Mouse (Mus musculus) cerebellum, adult 2 months (tissue): ENCODE measurements at regions not wholly inside any gene's neighbourhood (a gene's known extent, or its start where the extent isn't known, plus 50 kb on each side); places are given as distances from the start of the nearest gene placed in this dataset.
"Not testable (repeated sequence)": the region's sequence is repeated elsewhere in the genome, so short reads cannot be mapped to it uniquely, and the experiment has no call there.

Source experiments
- DNase-seq, 2 experiments: peaks; one replicate each; pipeline ENCODE4 v3.0.0; 2021
- H3K27ac ChIP-seq: fragments of 200-500 bp; 2 replicates; pipeline ENCODE4 v1.5.1; 2012; ENCODE audit warnings: low read length, control low read depth, inconsistent platforms; ENCODE audit not compliant: insufficient read depth
- H3K27me3 ChIP-seq: fragments of 200-500 bp; 2 replicates; pipeline ENCODE4 v1.6.1; 2012; ENCODE audit warnings: inconsistent platforms, mild to moderate bottlenecking, low read length, moderate library complexity; ENCODE audit not compliant: control insufficient read depth, insufficient read depth
- H3K4me1 ChIP-seq: fragments of 200-500 bp; 2 replicates; pipeline ENCODE4 v1.6.1; 2011; ENCODE audit warnings: low read length; ENCODE audit not compliant: control insufficient read depth, insufficient read depth
- H3K4me3 ChIP-seq: fragments of 200-500 bp; replicated peaks from 2 replicates; pipeline ENCODE3; 2011; ENCODE audit warnings: mild to moderate bottlenecking, low read depth, low read length, control low read depth; ENCODE audit not compliant: insufficient read depth
- CTCF ChIP-seq: fragments of 200-500 bp; IDR thresholded peaks from 2 replicates; pipeline ENCODE4 v1.5.1; 2011; ENCODE audit warnings: low read depth, mild to moderate bottlenecking, control low read depth, low read length, moderate library complexity, borderline replicate concordance; ENCODE audit not compliant: insufficient read depth
- POLR2A ChIP-seq: fragments of 200-500 bp; IDR thresholded peaks from 2 replicates; pipeline ENCODE4 v1.6.1; 2011; ENCODE audit warnings: low read length, control low read depth, borderline replicate concordance; ENCODE audit not compliant: insufficient read depth
- WGBS: fragments of 180-500 bp; shearing (Covaris S2); methylation state at CpG from one replicate; pipeline ENCODE4 v1.1.7; 2018; 5-methylcytosine and 5-hydroxymethylcytosine counted together

GRCm38 (mm10) chr12:79984025-79984790 is 128.6 kb downstream of the Zfp36l1 start:
- no peak for TF ChIP-seq CTCF
- TF ChIP-seq POLR2A: no peak
- no peaks in the 10 kb centered on the region for H3K27me3 ChIP-seq
- peaks cover 3% of the 10 kb centered on the region; the same call in 1 of the 2 replicates for H3K4me1 ChIP-seq
- no peak for DNase-seq
- 77% methylated on average over 10 of the region's 10 CpGs for WGBS
- no peak overlapping the region for H3K4me3 ChIP-seq
- no peak overlapping the region for H3K27ac ChIP-seq

GRCm38 (mm10) chr12:79983232-79983631 is 129.6 kb downstream of the Zfp36l1 start:
- Histone ChIP-seq H3K4me3 (no peak overlapping the region), H3K27ac (no peak overlapping the region), H3K27me3 (no peaks in the 10 kb centered on the region), H3K4me1 (no peaks in the 10 kb centered on the region)
- no peak for DNase-seq
- TF ChIP-seq CTCF: no peak
- no peak for TF ChIP-seq POLR2A
- 82% methylated on average over 6 of the region's 6 CpGs for WGBS

- H3K27ac ChIP-seq, H3K4me1 ChIP-seq, H3K27me3 ChIP-seq, DNase-seq, H3K4me3 ChIP-seq: not testable (repeated sequence)
- WGBS: 91% methylated on average over 1 of the region's 1 CpGs
These were observed 130.3 kb downstream of the Zfp36l1 start for GRCm38 (mm10) chr12:79982497-79982896.

GRCm38 (mm10) chr12:79980711-79981110 is 132.1 kb downstream of the Zfp36l1 start:
- Histone ChIP-seq H3K27me3 (no peaks in the 10 kb centered on the region), H3K27ac (no peak overlapping the region), H3K4me3 (no peak overlapping the region), H3K4me1 (no peaks in the 10 kb centered on the region)
- WGBS: 88% methylated on average over 4 of the region's 4 CpGs
- TF ChIP-seq POLR2A: no peak
- no peak for TF ChIP-seq CTCF
- DNase-seq: no peak

- WGBS: 96% methylated on average over 3 of the region's 3 CpGs
- Histone ChIP-seq H3K4me1 (no peaks in the 10 kb centered on the region), H3K27me3 (no peaks in the 10 kb centered on the region), H3K27ac (no peak overlapping the region), H3K4me3 (no peak overlapping the region)
- no peak for DNase-seq
- TF ChIP-seq POLR2A (no peak), CTCF (no peak)
These were observed 135.7 kb downstream of the Zfp36l1 start for GRCm38 (mm10) chr12:79977136-79977535.

- Histone ChIP-seq H3K27ac (no peak overlapping the region), H3K27me3 (no peaks in the 10 kb centered on the region), H3K4me3 (no peak overlapping the region), H3K4me1 (peaks cover 4% of the 10 kb centered on the region; the same call in 1 of the 2 replicates)
- TF ChIP-seq POLR2A (no peak), CTCF (no peak)
- WGBS: 81% methylated on average over 9 of the region's 9 CpGs
- DNase-seq: no peak
These were observed 137.2 kb downstream of the Zfp36l1 start for GRCm38 (mm10) chr12:79975466-79976239.

GRCm38 (mm10) chr12:79975050-79975449 is 137.8 kb downstream of the Zfp36l1 start:
- Histone ChIP-seq H3K4me3 (no peak overlapping the region), H3K27me3 (no peaks in the 10 kb centered on the region), H3K4me1 (peaks cover 4% of the 10 kb centered on the region; the same call in 1 of the 2 replicates), H3K27ac (no peak overlapping the region)
- WGBS: 79% methylated on average over 6 of the region's 6 CpGs
- TF ChIP-seq POLR2A (no peak), CTCF (no peak)
- no peak for DNase-seq

- TF ChIP-seq CTCF (no peak), POLR2A (no peak)
These were observed 138.3 kb downstream of the Zfp36l1 start for GRCm38 (mm10) chr12:79974530-79974929.

More at GRCm38 (mm10) chr12:79974530-79974929, 138.3 kb downstream of the Zfp36l1 start:
- no peak overlapping the region for H3K27ac ChIP-seq
- H3K4me1 ChIP-seq: peaks cover 4% of the 10 kb centered on the region; the same call in 1 of the 2 replicates
- no peaks in the 10 kb centered on the region for H3K27me3 ChIP-seq
- no peak overlapping the region for H3K4me3 ChIP-seq
- 70% methylated on average over 7 of the region's 7 CpGs for WGBS
- no peak for DNase-seq
